Mouse (Mus musculus) brain, embryonic 14.5 days (tissue): ENCODE measurements at regions not wholly inside any gene's neighbourhood (a gene's known extent, or its start where the extent isn't known, plus 50 kb on each side); places are given as distances from the start of the nearest gene placed in this dataset.
A peak's percentile ranks its signal among the peaks of the same experiment; 100 is the strongest.

ENCODE experiments used
- DNase-seq: peaks from one replicate; pipeline ENCODE4 v3.0.0-alpha.2; 2011; ENCODE audit warnings: low read depth
- CTCF ChIP-seq: fragments of 200-500 bp; IDR thresholded peaks from 2 replicates; pipeline ENCODE4 v1.5.1; 2012; ENCODE audit warnings: inconsistent platforms, mild to moderate bottlenecking, moderate library complexity, borderline replicate concordance; ENCODE audit not compliant: insufficient read depth, insufficient read length; ENCODE audit errors: extremely low read depth
- POLR2A ChIP-seq: fragments of 200-500 bp; IDR thresholded peaks from 2 replicates; pipeline ENCODE4 v1.6.1; 2012; ENCODE audit warnings: mild to moderate bottlenecking, inconsistent platforms, borderline replicate concordance; ENCODE audit not compliant: poor library complexity, insufficient read depth, insufficient read length, severe bottlenecking; ENCODE audit errors: extremely low read depth

DNA sequence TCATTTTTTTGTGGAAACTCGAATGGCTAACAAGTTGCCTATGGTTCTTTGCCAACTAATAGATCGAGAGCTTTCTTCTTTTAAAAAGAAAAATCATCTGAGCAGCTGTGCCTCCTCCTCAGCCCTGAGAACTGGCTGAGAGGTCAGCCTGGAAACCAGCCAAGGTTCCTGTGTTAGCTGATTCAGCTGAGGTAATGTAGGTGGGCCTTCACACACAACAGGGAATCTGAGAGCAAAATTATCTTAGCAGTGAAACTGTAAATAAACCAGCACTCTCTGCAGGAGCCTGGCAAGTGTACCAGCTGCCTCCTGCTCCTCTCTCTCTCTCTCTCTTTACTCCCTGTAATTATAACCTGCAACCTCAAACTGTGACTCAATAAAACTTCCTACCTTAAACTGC lies 364.4 kb upstream of the Khdrbs2 start:
- no peak for TF ChIP-seq CTCF
- no peak for TF ChIP-seq POLR2A
- peak; percentile 73 for DNase-seq
